Mouse (Mus musculus): ENCODE measurements around the gene Scyl1.

GRCm38 (mm10) chr19:5815010-5815409 is 43.8 kb upstream of the Scyl1 start:
- no peak for TF ChIP-seq CTCF (IDR thresholded peaks at IDR 0.05)
- TF ChIP-seq POLR2A (IDR thresholded peaks at IDR 0.05; ENCODE audit: insufficient read depth, low read depth, low read length): no peak
